Mouse (Mus musculus) thymus, postnatal 0 days (tissue): ENCODE data around the gene Clic4. TPM values are rescaled to one million over a fixed set of nuclear protein-coding genes. Genes with fewer than 3 reads are reported as not detected.

Experiments used
- DNase-seq: peaks from one replicate; pipeline ENCODE4 v3.0.0-alpha.2; 2015; ENCODE audit warnings: low spot score
- polyA plus RNA-seq: library from polyadenylated mRNA; unstranded; fragments of >200 nt; fragmentation: Nextera tagmentation; extraction: Ambion mirVana; gene quantifications from 2 replicates; pipeline ENCODE4 v1.2.1, GENCODE M21; 2015

Gene Clic4
- polyA plus RNA-seq, result 71.1 and 72.5 TPM in 2 replicates

DNA sequence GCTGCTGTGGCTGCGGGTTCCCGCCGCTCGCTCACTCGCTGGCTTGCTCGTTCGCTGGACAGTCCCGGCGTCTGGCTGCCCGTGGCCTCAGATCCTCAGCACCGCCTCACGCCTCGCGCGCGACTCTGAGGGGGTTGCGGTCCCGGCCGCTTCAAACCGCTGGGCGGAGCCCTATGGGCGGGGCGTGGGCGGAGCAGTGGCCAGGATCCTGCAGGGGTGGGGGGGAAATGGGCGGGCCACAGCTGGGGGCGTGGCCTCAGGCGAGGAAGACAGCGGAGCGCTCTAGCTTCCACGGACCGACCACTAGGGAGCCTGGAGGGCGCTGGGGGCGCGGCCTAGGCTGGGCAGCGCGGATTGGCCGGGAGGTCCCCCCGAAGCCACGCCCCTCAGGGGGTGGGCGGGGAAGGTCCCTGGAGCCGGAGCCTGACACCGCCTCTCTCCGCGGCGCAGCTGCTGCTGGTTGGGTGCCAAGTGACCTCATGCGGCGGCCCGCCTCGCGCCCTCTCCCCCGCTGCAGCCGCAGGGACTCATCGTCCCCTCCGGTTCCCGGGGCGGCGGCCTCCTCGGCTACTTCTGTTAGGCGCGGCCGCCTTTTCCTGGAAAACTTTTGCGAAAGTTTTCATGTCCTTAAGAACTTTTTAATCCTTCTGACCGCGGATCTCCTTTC is at the start of gene Clic4:
Clic4 (minus strand) TSS at position 175 of the 667 bp plus-strand sequence.
- peak; percentile 100 for DNase-seq

DNA sequence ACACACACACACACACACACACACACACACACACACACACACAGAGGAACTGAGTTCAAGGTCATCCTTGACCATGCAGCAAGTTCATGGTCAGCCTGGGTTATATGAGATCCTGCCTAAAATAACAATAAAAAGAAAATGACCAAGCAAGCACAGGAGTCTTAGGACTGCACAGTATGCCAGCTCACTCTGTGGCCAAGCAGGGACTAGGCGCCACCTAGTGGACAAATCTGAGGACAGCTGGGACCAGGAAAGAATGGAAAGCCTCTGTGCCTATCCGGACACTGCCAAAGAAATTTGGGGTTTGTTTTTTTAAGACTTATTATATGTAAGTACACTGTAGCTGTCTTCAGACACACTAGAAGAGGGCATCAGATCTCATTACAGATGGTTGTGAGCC is 45.4 kb upstream of the Clic4 start:
- peak; percentile 70 for DNase-seq

DNA sequence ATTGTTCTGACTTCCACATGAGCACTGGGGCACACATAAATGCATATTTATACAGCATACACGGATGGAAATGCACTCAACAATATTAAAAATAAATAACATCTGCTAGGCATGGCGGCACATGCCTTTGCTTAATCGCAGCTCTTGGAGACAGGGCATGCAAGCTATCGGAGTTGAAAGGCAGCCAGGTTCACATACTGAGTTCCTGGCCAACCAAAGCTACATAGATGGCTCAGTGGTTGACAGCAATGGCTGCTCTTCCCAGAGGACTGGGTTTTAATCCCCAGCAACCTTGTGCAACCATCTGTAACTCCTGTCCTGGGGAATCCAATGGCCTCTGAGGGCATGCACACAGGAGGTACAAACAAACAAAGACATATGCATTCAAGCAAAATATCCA is 44.9 kb upstream of the Clic4 start:
- DNase-seq, result no peak

DNA sequence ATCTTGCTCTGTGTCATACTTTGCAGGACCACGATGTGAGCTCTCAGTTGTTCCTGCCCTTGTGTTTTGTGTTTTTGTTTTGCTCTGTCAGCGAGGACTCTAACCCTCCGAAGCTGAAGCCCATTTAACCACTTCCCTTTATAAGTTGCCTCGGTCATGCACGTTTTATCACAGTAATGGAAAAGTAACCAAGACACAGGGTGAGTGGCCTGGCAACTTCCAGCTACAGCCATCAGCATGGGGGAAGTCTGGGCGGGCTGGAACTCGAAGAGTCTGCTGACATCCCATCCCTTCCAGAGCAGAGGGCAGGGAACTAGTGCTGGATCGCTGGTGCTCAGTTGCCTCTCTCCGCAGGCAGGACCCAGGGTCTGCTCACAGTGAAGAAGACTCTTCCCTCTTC is 42.7 kb upstream of the Clic4 start:
- DNase-seq, result no peak

DNA sequence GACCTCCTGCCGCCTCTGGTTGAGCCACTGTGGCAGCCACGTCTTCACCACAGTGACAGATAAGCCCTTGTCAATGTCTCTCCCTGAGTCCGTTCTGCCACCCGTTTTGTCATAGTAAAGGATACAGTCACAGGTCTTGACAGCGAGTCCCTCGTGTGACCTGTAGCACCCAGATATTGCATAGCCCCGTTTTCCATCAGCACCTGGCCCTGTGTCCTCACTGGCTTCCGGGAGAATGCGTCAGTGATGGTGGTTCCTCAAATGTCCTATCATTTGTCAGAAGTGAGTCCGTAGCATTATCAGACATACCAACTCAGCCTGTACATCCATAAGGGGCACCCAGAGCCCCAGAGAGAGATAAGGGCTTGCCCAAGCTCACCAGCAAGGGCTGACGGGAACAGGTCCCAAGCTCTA is 41.8 kb upstream of the Clic4 start:
- no peak for DNase-seq

DNA sequence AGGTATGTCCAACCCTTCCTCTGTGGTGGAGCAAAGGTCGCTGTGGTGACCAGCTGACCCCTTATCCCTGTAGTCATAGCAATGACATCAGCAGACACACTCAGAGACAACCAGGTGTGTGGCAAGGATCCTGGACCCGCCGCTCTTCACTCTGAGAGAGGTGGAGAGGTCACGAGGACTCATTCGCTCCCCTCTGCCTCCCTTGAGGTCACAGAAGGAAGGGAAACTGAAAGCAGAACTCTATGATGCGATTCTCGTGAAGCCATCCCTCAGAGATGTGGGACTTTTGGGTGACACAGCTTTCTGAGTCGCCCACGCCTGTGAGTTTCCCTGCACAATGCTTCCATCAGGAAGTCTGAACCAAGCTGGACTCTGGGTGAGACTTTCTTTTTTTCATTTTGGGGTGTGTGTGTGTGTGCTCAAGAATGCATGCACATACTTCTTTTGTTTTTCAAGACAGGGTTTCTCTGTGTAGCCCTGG is 41.2 kb upstream of the Clic4 start:
- peak; percentile 52 for DNase-seq

DNA sequence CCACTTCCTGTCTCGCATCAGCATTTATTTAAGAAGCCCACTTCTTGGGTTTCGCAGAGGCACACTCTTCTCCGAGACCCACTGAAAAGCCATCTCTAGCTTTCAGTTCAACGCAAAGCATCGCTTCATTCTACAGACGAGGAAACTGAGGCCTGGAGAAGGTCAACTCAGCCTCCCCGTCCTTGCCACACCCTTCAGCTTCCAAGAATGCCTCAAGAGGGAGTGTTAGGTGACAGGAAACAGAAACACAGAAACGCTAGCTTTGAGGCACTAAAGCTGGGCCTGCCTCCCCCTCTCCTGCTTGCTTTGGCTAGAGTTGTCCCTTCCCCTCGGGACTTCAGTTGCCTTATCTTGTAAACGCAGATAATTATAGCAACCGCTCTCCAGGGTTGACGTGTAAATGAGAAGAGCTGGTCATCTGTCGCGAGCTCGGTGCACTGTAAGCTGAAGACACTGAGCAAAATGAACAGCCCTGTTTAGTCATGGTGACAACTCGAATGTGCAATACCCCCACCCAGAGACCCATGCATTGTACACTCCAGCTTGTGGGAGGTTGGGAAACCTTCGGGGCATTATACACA is 40.6 kb upstream of the Clic4 start:
- no peak for DNase-seq

DNA sequence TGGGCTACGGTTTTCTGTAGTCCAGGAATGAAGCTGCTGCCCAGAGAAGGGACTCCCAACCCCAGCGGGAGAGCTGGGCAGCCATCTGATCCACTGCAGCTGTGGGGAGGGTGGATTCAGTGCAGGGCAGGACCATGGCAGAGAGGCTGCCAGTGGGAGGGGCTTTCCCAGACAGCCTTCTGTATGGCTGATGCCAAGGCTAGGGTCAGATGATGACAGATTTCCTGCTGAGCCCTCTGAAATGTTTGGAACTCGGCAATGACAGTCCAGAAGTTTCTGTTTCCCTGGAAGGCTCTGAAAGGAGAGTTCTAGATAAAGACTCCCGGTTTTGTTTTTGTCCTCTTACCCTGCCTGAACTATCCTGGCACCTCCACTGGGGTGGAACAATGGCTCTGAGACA is 40.1 kb upstream of the Clic4 start:
- DNase-seq, result peak; percentile 48

DNA sequence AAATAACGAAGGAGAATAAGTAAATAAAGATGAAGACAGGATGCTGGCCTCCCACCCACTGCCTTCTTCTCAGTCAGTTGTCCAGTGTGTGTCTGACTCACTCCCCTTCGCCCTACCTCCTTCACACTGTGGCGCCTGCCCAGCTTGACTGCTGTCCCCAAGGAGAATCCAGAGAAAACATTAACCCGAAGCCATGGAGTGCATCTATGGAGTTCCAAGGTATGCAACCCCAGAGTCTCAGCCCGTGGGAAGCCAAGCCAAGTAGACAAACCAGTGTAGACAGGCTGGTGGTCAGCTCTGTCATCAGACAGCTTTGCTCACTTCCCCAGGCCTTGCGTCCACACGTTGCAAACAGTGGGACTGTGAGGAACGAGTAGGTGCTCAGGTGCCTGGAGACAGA is 37.8 kb upstream of the Clic4 start:
- no peak for DNase-seq

DNA sequence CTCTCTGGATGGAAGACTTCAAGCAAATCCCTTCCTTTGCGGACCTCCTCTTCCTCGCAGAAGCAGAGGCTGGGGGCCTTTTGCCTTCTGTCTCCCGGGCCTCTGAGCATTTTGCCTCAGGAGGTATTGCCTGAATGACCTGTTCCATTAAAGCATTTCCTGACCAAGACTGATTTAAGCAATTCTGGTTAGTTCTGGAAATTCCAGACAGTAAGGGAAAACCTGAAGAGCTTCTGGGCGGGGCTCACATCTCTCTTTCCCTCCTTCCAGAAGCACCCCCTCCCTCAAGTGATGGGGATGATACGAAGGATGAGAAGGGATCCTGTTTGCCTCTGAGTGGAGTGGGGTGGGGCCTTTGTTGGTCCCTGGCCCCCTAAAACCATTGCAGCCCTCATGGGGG is 37.1 kb upstream of the Clic4 start:
- DNase-seq, result no peak

DNA sequence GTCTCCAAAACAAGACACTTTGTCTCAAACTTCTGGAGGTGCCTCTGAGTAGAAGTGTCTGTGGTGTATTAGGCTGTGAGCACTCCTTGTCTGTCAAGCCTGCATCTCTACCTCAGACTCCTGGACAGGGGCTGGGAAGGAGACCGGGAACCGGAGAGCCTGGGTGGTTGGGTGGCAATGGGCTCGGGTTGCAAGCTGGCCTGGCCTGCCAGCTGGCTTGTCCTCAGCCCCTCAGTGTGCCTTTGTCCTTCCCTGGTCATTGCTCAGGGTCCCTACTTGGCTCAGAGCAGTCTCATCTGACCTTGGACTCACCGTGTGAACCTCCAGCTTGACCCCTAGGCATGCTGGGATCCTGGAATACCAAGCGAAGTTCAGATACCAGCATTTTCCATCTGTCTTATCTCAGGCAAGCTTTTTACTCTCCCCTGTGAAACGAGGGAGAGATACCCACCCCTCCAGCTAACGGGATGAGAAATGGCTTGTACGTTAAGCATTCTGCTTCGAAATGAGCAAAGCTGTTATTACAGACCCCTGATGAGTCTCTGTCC is 36.6 kb upstream of the Clic4 start:
- no peak for DNase-seq

DNA sequence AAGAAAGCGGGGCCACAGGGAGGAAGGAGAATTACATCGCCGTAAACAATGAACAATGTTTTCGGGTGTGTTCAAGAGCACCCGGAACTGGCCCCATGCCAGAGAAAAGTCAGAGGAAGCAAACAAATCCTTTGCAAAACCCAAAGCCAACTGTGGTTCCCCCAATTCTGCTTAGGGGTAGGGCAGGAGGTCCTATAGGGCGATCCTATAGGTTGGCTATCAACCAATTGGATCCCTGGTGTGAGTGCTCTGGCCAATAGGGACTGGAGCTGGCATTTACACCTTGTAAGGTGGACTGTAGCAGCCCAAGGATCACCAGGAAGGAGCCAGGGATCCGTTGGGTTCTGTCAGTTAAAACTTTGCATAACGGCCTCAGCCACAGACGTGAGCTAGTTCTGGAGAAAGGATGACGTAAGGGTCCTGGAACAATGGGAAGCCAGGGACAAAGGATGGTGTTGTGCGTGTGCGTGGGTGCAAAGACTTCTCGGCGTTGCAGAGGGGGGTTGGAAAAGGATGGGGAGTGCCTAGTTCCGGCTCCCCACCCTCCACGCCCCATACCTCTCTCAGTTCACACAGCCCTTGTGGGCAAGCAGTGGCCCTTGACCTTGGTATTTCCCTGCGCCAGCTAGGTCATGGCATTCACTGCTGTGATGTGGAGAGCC is 34.5 kb upstream of the Clic4 start:
- DNase-seq, result no peak

DNA sequence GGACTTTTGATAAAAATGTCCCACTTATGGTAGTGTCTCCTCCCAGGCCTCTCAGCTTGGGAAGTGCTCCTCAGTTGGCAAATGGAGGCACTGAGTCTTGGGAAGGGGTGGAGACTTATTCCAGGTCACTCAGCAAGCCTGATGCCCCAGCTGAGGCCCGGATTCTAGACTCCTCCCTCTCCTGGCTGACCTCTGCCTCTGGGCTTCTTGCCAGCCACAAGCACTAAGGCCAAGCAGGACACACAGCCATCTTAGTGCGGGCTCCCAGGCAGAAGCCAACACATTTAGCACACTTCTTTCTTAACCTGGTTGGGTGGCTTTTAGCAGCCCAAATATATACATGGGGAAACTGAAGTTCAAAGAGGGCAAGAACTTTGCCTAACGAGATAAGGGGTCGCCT is 33.9 kb upstream of the Clic4 start:
- no peak for DNase-seq

DNA sequence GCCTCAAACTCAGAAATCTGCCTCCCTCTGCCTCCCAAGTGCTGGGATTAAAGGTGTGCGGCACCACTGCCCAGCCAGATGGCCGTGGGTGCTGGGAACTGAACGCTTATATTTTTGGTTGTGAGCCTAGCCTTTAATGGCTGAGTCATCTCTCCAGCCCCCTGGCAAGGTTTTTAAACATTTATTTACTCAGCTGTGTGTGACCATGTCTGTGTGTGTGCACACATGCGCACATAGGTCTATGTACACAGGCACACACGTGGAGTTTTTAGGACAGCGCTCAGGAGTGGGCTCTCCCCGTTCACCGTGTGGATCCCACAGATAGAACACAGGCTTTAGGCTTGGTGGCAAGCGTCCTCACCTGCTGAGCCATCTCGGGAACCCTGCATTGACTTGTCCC is 29.6 kb upstream of the Clic4 start:
- DNase-seq, result no peak

DNA sequence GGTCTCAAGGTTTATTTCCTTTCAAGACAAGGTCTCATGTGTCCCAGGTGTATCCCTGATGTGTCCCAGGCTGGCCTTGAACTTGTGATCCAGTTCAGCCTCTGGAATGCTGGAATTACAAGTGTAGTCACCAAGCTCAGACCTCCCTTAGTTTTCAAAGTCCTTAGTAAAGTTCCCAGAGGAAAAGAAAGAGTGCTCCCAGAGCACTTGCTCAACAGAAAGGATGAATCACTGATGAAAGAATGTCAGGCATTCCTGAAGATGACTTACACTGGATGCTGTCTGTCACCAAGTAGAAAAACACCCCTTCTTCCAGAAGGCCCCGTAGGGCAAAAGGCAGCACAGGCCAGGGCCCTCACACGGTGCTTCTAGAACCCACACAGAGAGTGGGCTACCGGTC is 28.6 kb upstream of the Clic4 start:
- DNase-seq, result no peak

DNA sequence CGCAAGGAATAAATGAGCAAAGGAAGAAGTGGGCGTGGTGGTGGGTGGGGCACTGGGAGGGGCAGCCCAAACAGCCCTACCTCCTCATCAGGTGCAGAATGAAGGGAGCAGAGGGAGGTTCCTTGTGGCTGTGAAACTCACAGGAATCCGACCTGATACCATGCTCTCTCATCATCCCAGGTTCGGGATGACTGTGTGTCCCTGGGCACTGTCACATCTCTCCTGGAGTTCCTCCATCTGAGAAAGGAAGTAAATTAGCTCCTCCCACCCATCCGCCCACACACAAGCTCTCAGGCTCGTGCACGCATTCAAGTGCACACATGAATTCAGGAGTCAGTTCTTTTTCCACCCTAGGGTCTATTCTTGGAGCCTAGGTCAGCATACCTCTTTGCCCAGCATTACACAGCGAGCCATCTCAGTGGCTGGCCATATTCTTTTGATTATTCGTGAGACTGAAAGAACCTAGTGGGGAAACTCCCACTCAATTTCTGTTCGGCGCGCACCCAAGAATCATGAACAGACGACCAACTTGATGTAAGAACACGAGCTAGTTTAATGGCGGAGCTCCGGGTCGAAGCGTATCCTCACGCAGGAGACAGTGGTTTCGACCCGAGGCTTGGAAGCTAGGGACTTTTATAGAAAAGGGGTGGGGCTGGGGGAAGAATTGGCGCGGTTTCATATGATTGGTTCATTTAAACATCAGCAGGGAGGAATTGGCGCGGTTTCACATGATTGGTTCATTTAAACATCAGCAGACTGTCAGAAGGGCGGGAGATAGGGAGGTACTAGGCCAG is 27.8 kb upstream of the Clic4 start:
- DNase-seq, result no peak

DNA sequence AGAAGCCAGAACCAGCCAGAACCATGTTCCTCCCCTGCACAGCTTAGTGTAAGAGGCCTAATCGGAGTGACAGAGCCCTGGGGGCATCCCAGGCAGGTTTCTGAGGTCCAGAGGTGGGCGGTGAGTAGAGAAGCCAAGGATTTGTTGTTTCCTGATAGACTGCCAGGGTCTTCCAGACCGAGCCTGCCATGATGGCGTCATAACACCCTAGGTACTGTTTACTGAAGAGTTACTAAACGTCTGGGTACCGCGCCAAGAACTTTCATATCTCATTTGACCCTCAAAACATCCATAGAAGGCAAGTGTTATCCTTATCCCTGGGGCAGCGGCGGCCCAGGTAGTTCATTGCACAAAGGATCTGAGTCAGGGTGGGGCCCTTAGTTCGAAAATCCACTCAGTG is 26.1 kb upstream of the Clic4 start:
- DNase-seq, result no peak

DNA sequence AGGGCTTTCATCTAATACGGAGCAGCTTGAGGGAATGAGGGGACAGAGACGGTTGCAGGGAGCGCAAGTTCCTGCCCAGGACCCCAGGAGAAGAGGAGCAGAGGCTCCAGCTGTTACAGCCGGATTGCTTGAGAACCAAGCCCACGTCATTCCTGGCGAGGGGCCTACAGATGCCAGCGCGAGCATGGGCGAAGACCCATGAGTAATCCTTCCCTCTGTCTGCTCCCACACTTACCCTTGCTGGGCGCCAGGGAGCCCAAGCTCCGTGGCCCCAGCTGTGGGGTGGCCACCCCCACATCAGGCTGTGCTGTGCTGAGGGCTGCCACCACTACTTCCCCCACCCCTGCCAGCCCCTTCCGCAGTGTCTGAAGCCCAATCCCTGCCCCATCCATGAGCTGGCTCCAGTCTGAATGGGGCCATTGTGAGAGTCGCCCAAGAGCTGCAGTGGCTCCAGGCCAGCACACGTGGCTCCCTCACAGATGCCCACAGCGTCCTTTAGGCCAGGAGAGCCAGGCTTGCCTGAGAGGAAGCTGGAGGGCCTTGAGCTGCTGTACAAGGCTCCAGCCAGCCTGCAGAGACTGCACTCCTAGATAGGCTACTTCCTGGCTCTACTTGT is 25.4 kb upstream of the Clic4 start:
- no peak for DNase-seq

DNA sequence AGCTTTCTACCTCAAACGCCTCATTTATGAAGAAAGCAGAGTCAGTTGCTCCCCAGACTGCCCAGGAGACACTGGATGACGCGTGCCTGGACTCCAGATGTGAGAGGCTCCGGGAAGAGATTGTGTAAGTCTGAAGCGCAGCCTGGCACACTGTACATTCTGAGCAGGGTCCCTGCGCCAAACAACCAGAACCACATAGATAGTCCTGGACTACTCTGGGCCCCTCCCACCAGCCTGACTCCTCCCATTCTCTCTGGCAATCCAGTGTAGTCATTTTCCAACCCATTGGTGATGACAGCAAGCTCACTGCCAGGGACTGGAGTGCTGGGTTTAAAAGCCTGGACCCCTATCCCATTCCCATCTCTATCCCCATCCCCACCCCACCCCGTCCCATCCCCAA is 24.5 kb upstream of the Clic4 start:
- no peak for DNase-seq

DNA sequence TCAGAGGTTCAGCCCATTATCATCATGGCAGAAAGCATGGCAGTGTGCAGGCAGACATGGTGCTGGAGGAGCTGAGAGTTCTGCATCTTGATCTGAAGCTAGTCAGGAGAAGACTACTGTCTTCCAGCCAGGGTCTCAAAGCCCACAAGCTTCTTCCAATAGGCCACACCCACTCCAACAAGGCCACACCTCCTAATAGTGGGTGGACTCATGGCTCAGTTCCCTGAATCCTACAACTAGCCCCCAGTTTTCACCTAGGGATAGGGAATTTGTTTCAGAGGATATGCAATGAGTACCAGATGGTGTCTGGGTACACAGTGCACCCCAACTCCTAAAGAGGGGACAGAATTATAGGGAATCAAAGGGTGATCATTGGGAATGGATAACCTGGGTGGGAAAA is 24.0 kb upstream of the Clic4 start:
- DNase-seq, result no peak

DNA sequence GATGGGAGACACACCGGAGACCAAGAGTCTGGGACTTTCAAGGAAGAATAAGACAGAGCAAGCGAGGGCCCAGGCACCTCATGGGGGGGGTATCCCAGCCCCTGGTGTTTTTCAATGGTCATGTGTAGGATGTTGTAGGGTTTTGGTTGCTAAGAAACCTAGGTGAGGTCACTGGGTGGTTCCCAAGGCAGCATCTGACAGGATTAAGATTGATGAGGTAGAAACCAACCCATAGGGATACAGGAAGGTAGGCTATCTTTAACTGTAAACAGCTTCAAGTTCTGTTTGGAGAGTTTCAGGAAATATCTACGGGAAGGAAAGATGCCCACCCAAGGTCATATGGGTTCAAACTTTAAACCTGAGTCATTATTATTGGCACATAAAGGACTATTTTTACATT is 21.2 kb upstream of the Clic4 start:
- no peak for DNase-seq
